Mouse (Mus musculus) stomach, postnatal 0 days (tissue): ENCODE measurements around the gene Cyp21a1. TPM values are rescaled to one million over a fixed set of nuclear protein-coding genes. Genes with fewer than 3 reads are reported as not detected.
"Not testable (repeated sequence)": the region's sequence is repeated elsewhere in the genome, so short reads cannot be mapped to it uniquely, and the experiment has no call there.

Experiments
- ATAC-seq: fragments of 200-750 bp; cut with Nextera tagmentation; 2 replicates; pipeline ENCODE4 v1.8.0; 2017; ENCODE audit not compliant: low FRiP score, low TSS enrichment
- DNase-seq: peaks from one replicate; pipeline ENCODE4 v3.0.0-alpha.2; 2016; ENCODE audit warnings: low spot score
- H3K27ac ChIP-seq: fragments of 300-500 bp; sonication (generic); replicated peaks from 2 replicates; pipeline ENCODE4 v1.5.1; 2014; ENCODE audit warnings: mild to moderate bottlenecking, control low read depth
- H3K27me3 ChIP-seq: fragments of 300-500 bp; sonication (generic); 2 replicates; pipeline ENCODE4 v1.6.1; 2014; ENCODE audit warnings: low read length; ENCODE audit not compliant: control insufficient read depth, insufficient read depth
- H3K36me3 ChIP-seq: fragments of 300-500 bp; sonication (generic); 2 replicates; pipeline ENCODE4 v1.6.1; 2014; ENCODE audit warnings: low read length, mixed read lengths; ENCODE audit not compliant: control insufficient read depth, insufficient read depth
- H3K4me1 ChIP-seq: fragments of 300-500 bp; sonication (generic); replicated peaks from 2 replicates; pipeline ENCODE4 v1.6.1; 2014; ENCODE audit warnings: antibody characterized with exemption; ENCODE audit not compliant: control insufficient read depth, insufficient read depth
- H3K4me2 ChIP-seq: fragments of 300-500 bp; sonication (generic); replicated peaks from 2 replicates; pipeline ENCODE4 v1.6.1; 2014; ENCODE audit warnings: low read depth, mild to moderate bottlenecking, control low read depth, moderate library complexity
- H3K4me3 ChIP-seq: fragments of 300-500 bp; sonication (generic); 2 replicates; pipeline ENCODE4 v1.5.1; 2014; ENCODE audit warnings: low read depth, low read length, control low read depth
- H3K9ac ChIP-seq: fragments of 300-500 bp; sonication (generic); 2 replicates; pipeline ENCODE4 v1.6.1; 2014; ENCODE audit warnings: mild to moderate bottlenecking, low read length, control low read depth, mixed read lengths
- H3K9me3 ChIP-seq: fragments of 300-500 bp; sonication (generic); 2 replicates; pipeline ENCODE4 v1.6.1; 2016; ENCODE audit warnings: low read length; ENCODE audit not compliant: control insufficient read depth
- CTCF ChIP-seq: IDR thresholded peaks from 2 replicates; pipeline ENCODE4 v1.5.1; 2016; ENCODE audit warnings: antibody characterized with exemption, low read depth, mild to moderate bottlenecking, moderate library complexity
- EP300 ChIP-seq: optimal IDR thresholded peaks from 2 replicates; pipeline ENCODE3; 2016; ENCODE audit warnings: antibody characterized with exemption
- WGBS: fragments of 180-500 bp; shearing (Covaris S2); extraction: QIAGEN DNeasy Blood & Tissue Kit; methylation state at CpG from one replicate; pipeline ENCODE4 v1.1.7; 2014; 5-methylcytosine and 5-hydroxymethylcytosine counted together
- polyA plus RNA-seq: library from polyadenylated mRNA; unstranded; fragments of >200 nt; fragmentation: Nextera tagmentation; extraction: Ambion mirVana; gene quantifications from 2 replicates; pipeline ENCODE4 v1.2.1, GENCODE M21; 2015

The Cyp21a1 gene
- polyA plus RNA-seq, 1 experiment from 2014 or later = not detected

- Histone ChIP-seq H3K27me3 (no peaks in the 10 kb centered on the region), H3K9me3 (no peaks in the 10 kb centered on the region), H3K36me3 (peaks cover 15% of the 10 kb centered on the region; the same call in 1 of the 2 replicates), H3K9ac (peak overlapping the region; percentile 75), H3K4me3 (peak overlapping the region; percentile 73), H3K27ac (peak overlapping the region; percentile 78), H3K4me1 (0 out of 2 replicates have a peak, but pooled peaks cover 5% of the 10 kb centered on the region), H3K4me2 (peak overlapping the region; percentile 97)
- no peak for DNase-seq
- whole genome bisulfite sequencing = 5% methylated on average over 48 of the region's 48 CpGs
- peak; percentile 60 for ATAC-seq
- TF ChIP-seq CTCF (no peak), EP300 (no peak)
Measured at GRCm38 (mm10) chr17:34836155-34836855, 31.9 kb upstream of the Cyp21a1 start.

GRCm38 (mm10) chr17:34830776-34831175, 26.4 kb upstream of the Cyp21a1 start:
- peaks cover 11% of the 10 kb centered on the region for H3K36me3 ChIP-seq
- 88% methylated on average over 1 of the region's 1 CpGs for WGBS
- H3K27me3 ChIP-seq, H3K27ac ChIP-seq, H3K4me1 ChIP-seq, H3K4me3 ChIP-seq, H3K9me3 ChIP-seq, H3K9ac ChIP-seq, ATAC-seq, H3K4me2 ChIP-seq, DNase-seq: not testable (repeated sequence)

- DNase-seq = no peak
- 75% methylated on average over 7 of the region's 7 CpGs for WGBS
Measured at GRCm38 (mm10) chr17:34814818-34815370, 10.5 kb upstream of the Cyp21a1 start.

GRCm38 (mm10) chr17:34813747-34814146, 9.4 kb upstream of the Cyp21a1 start:
- not testable (repeated sequence) for H3K4me3 ChIP-seq, H3K36me3 ChIP-seq, H3K9me3 ChIP-seq, H3K4me1 ChIP-seq, H3K27me3 ChIP-seq, ATAC-seq, H3K9ac ChIP-seq, H3K4me2 ChIP-seq, H3K27ac ChIP-seq
- peak; percentile 74 for TF ChIP-seq CTCF
- DNase-seq = peak; percentile 29
- 54% methylated on average over 10 of the region's 12 CpGs for WGBS

More at GRCm38 (mm10) chr17:34814818-34815370, 10.5 kb upstream of the Cyp21a1 start:
- Histone ChIP-seq H3K9ac (no peak overlapping the region), H3K4me2 (no peak overlapping the region), H3K4me1 (no peaks in the 10 kb centered on the region), H3K9me3 (no peaks in the 10 kb centered on the region), H3K27ac (no peak overlapping the region), H3K4me3 (no peak overlapping the region), H3K36me3 (no peaks in the 10 kb centered on the region), H3K27me3 (no peaks in the 10 kb centered on the region)
- TF ChIP-seq CTCF (no peak), EP300 (no peak)
- ATAC-seq = no peak

- H3K36me3 ChIP-seq = no peaks in the 10 kb centered on the region
- no peak overlapping the region for H3K4me2 ChIP-seq
- no peak overlapping the region for H3K9ac ChIP-seq
- H3K9me3 ChIP-seq = no peaks in the 10 kb centered on the region
- no peaks in the 10 kb centered on the region for H3K4me1 ChIP-seq
- TF ChIP-seq EP300 (no peak), CTCF (no peak)
- DNase-seq (no peak), ATAC-seq (no peak)
- WGBS = 70% methylated on average over 15 of the region's 15 CpGs
- H3K4me3 ChIP-seq = no peak overlapping the region
- H3K27ac ChIP-seq = no peak overlapping the region
- H3K27me3 ChIP-seq = no peaks in the 10 kb centered on the region
Measured at GRCm38 (mm10) chr17:34811275-34811674, 6.9 kb upstream of the Cyp21a1 start.

- not testable (repeated sequence) for H3K4me1 ChIP-seq, ATAC-seq, H3K9ac ChIP-seq, DNase-seq, H3K36me3 ChIP-seq, H3K27ac ChIP-seq, H3K9me3 ChIP-seq, H3K4me2 ChIP-seq, H3K4me3 ChIP-seq, H3K27me3 ChIP-seq
- 73% methylated on average over 8 of the region's 8 CpGs for WGBS
Measured at GRCm38 (mm10) chr17:34810811-34811210, 6.5 kb upstream of the Cyp21a1 start.

GRCm38 (mm10) chr17:34810411-34810810, 6.0 kb upstream of the Cyp21a1 start:
- H3K4me3 ChIP-seq, H3K4me2 ChIP-seq, H3K9me3 ChIP-seq, DNase-seq, H3K4me1 ChIP-seq, H3K27me3 ChIP-seq, H3K27ac ChIP-seq, ATAC-seq, H3K9ac ChIP-seq, H3K36me3 ChIP-seq: not testable (repeated sequence)
- WGBS = 76% methylated on average over 5 of the region's 5 CpGs
